Comparison of ENCODE assay signal across 23 mouse cellular contexts in genomic region chr4:35640866-35641265, GRCm38 (mm10).
DNase-seq lines count a peak whose midpoint lies in the region; ATAC-seq and TF ChIP-seq lines count a peak whose summit lies in the region.
"Had no signal": no experiment of that assay in that cellular context is flagged by ENCODE, and none has a peak within 500 bp of the region (broad histone marks: within the 10 kb centered on the region; RNA-seq: fewer than 3 reads in every experiment).

No protein-coding gene starts in this region.

- H3K27ac ChIP-seq in forebrain, embryonic 14.5 days (ENCODE audit: low read depth, low read length): no peak overlapping the region
- no peak overlapping the region for H3K27ac ChIP-seq in forebrain, postnatal 0 days (ENCODE audit: low read depth, low read length)
- H3K27ac ChIP-seq in hindbrain, embryonic 13.5 days: no peak overlapping the region
- H3K27ac ChIP-seq: embryonic facial prominence, embryonic 15.5 days; forebrain, embryonic 10.5 days; forebrain, embryonic 15.5 days; heart, adult 2 months; hindbrain, embryonic 10.5 days; hindbrain, embryonic 15.5 days had no signal

- H3K36me3 ChIP-seq in forebrain, embryonic 14.5 days (ENCODE audit: control insufficient read depth, insufficient read depth, low read length): no peaks in the 10 kb centered on the region
- no peaks in the 10 kb centered on the region for H3K36me3 ChIP-seq in forebrain, postnatal 0 days (ENCODE audit: insufficient read depth)
- H3K36me3 ChIP-seq in hindbrain, embryonic 13.5 days: no peaks in the 10 kb centered on the region
- H3K36me3 ChIP-seq: embryonic facial prominence, embryonic 15.5 days; forebrain, embryonic 10.5 days; forebrain, embryonic 15.5 days; G1E; heart, embryonic 12.5 days; hindbrain, embryonic 10.5 days; hindbrain, embryonic 15.5 days had no signal

- H3K9me3 ChIP-seq in forebrain, embryonic 14.5 days (replicated peaks; ENCODE audit: control insufficient read depth, low read length): no peaks in the 10 kb centered on the region
- H3K9me3 ChIP-seq in forebrain, postnatal 0 days (ENCODE audit: low read length): no peaks in the 10 kb centered on the region
- H3K9me3 ChIP-seq in hindbrain, embryonic 13.5 days: no peaks in the 10 kb centered on the region
- H3K9me3 ChIP-seq: embryonic facial prominence, embryonic 15.5 days; forebrain, embryonic 10.5 days; forebrain, embryonic 15.5 days; G1E; heart, embryonic 12.5 days; hindbrain, embryonic 10.5 days; hindbrain, embryonic 15.5 days had no signal

- H3K4me2 ChIP-seq in forebrain, embryonic 14.5 days (ENCODE audit: low read length): no peak overlapping the region
- no peak overlapping the region for H3K4me2 ChIP-seq in forebrain, postnatal 0 days (ENCODE audit: low read depth)
- no peak overlapping the region for H3K4me2 ChIP-seq in hindbrain, embryonic 13.5 days
- H3K4me2 ChIP-seq: embryonic facial prominence, embryonic 15.5 days; forebrain, embryonic 15.5 days; heart, embryonic 12.5 days; hindbrain, embryonic 15.5 days had no signal

- no peaks in the 10 kb centered on the region for H3K4me1 ChIP-seq in forebrain, embryonic 14.5 days (ENCODE audit: control insufficient read depth, insufficient read depth, low read length)
- H3K4me1 ChIP-seq in forebrain, postnatal 0 days (ENCODE audit: insufficient read depth): no peaks in the 10 kb centered on the region
- no peaks in the 10 kb centered on the region for H3K4me1 ChIP-seq in hindbrain, embryonic 13.5 days (replicated peaks)
- H3K4me1 ChIP-seq: embryonic facial prominence, embryonic 15.5 days; forebrain, embryonic 10.5 days; forebrain, embryonic 15.5 days; heart, embryonic 12.5 days; hindbrain, embryonic 10.5 days; hindbrain, embryonic 15.5 days had no signal

- ATAC-seq in forebrain, embryonic 14.5 days: no peak
- ATAC-seq in forebrain, postnatal 0 days: no peak
- no peak for ATAC-seq in hindbrain, embryonic 13.5 days (ENCODE audit: low FRiP score)
- ATAC-seq: CD4-positive, CD25-positive, alpha-beta regulatory T cell, adult 4 months; forebrain, embryonic 15.5 days had no signal

- no peak for TF ChIP-seq CTCF in forebrain, postnatal 0 days (IDR thresholded peaks at IDR 0.05; ENCODE audit: low read depth)

- H3K9ac ChIP-seq in forebrain, embryonic 14.5 days (ENCODE audit: low read length): no peak overlapping the region
- H3K9ac ChIP-seq in forebrain, postnatal 0 days: no peak overlapping the region
- H3K9ac ChIP-seq in hindbrain, embryonic 13.5 days: no peak overlapping the region
- H3K9ac ChIP-seq: embryonic facial prominence, embryonic 15.5 days; forebrain, embryonic 15.5 days; heart, embryonic 12.5 days; hindbrain, embryonic 15.5 days had no signal

- H3K27me3 ChIP-seq in forebrain, embryonic 14.5 days (replicated peaks; ENCODE audit: control insufficient read depth, insufficient read depth, low read length): no peaks in the 10 kb centered on the region
- no peaks in the 10 kb centered on the region for H3K27me3 ChIP-seq in forebrain, postnatal 0 days (ENCODE audit: insufficient read depth, low read length)
- no peaks in the 10 kb centered on the region for H3K27me3 ChIP-seq in hindbrain, embryonic 13.5 days
- H3K27me3 ChIP-seq: embryonic facial prominence, embryonic 15.5 days; forebrain, embryonic 15.5 days; heart, embryonic 12.5 days; hindbrain, embryonic 15.5 days had no signal

- peak; percentile 7 for DNase-seq in forebrain, embryonic 14.5 days (ENCODE audit: low spot score)
- DNase-seq in forebrain, postnatal 0 days: no peak
- peak; percentile 64 to 92 for DNase-seq in layer of hippocampus, adult 18-20 months (ENCODE audit: low spot score in 2 of 2)
- DNase-seq in layer of hippocampus, adult 9-11 months: peak; percentile 78
- no peak for DNase-seq in spleen, postnatal 36 days (ENCODE audit: low spot score in 2 of 2)
- DNase-seq in cerebellum, adult 11-12 months: no peak
- DNase-seq: adrenal gland, adult 8-10 months; B cell, adult 2 months; cerebellum, adult 2 months; cerebellum, postnatal 10 days; embryo, embryonic 11 days; gastrocnemius, postnatal 10 days; heart, adult 2 months had no signal

- H3K4me3 ChIP-seq in forebrain, embryonic 14.5 days (ENCODE audit: low read depth, low read length): no peak overlapping the region
- H3K4me3 ChIP-seq in forebrain, postnatal 0 days (ENCODE audit: low read depth, low read length): no peak overlapping the region
- H3K4me3 ChIP-seq in hindbrain, embryonic 13.5 days: no peak overlapping the region
- H3K4me3 ChIP-seq: embryonic facial prominence, embryonic 15.5 days; erythroblast, embryonic 14.5 days; forebrain, embryonic 10.5 days; forebrain, embryonic 15.5 days; heart, adult 2 months; heart, embryonic 12.5 days; hindbrain, embryonic 10.5 days; hindbrain, embryonic 15.5 days had no signal

- 76% methylated on average over 1 of the region's 1 CpGs for WGBS in forebrain, embryonic 14.5 days
- WGBS in forebrain, postnatal 0 days: 60% methylated on average over 1 of the region's 1 CpGs
- 87% methylated on average over 1 of the region's 1 CpGs for WGBS in hindbrain, embryonic 13.5 days

Comparison
In these comparisons a context has a peak if more than half of its experiments do, and no peak if none do; other contexts are left out.
1. DNase-seq: peak in forebrain, embryonic 14.5 days (single experiment), layer of hippocampus, adult 18-20 months (2 of 2) and layer of hippocampus, adult 9-11 months (single experiment); none in forebrain, postnatal 0 days (single experiment), spleen, postnatal 36 days (0 of 2) and cerebellum, adult 11-12 months (single experiment).